Mouse (Mus musculus): Measurements from ENCODE around the gene Sertad2.
A peak's percentile ranks its signal among the peaks of the same experiment; 100 is the strongest.

Sertad2 gene

DNA sequence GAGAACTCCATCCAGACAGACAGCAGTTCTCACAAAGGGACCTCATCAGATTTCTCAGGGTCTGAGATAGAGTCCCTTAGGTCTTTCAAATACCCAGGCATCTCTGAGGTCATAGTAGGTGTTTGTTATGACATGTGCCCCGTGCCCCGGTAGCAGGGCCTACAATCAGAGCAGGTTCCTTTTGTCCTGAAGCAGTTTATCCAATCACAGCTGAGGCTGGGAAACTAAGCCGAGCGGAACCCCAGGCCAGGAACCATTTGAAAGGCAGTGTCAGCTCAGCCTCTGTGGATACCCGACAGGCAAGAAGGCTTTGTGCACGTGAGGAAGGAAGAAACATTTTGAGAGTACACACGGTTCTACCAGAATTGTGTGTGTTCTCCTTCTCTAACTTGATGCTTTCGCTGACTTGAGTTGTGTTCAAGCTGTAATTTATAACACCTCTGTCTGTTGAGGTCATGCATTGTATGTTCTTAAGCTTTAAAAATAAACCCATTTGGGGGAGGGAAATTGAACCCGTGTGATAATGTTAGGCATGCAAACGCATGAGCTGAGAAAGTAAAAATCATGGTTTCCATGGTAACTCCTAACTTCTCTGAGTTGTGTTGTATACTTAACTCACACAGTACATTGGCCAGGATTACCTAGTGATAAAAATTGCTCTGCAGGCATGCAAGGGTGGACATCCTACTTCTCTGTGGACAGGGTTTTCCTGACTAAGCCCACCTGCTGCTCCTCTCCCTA, 104.1 kb downstream of the Sertad2 start:
- DNase-seq, result no peak

DNA sequence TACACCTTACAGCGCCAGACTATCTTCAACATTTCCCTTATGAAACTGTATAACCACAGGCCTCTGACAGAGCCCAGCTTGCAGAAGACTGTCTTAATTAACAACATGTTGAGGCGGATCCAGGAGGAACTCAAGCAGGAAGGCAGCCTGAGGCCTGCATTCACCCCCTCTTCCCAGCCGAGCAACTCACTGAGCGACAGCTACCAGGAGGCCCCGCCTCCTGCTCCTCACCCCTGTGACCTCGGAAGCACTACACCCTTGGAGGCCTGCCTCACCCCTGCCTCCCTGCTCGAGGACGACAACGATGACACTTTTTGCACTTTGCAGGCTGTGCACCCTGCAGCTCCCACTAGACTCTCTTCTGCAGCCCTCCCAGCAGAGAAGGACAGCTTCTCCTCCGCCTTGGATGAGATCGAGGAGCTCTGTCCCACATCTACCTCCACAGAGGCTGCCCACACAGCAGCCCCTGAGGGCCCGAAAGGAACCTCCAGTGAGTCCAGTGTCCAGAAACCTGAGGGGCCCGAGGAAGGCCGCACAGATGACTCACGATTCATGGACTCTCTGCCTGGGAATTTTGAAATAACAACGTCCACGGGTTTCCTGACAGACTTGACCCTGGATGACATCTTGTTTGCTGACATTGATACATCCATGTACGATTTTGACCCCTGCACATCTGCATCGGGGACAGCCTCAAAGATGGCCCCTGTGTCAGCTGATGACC, 105.0 kb downstream of the Sertad2 start:
- DNase-seq, result no peak

DNA sequence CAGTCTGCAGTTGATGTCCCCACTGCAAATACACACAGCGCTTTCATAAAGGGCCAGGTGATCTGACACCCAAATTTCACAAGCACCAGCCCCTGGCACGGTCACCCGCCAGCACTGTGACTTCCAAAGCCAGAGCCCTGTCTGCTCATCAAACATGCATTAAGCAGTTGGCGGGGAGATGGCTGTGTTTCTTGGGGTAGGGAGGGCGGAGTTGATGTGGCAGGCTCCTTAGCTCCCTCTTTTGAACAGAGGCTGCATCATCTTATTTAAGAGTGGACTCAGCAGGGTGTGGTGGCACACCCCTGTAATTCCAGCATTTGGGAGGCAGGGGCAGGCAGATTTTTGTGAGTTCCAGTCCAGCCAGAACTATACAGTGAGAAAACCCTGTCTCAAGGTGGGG, 106.4 kb downstream of the Sertad2 start:
- no peak for DNase-seq

DNA sequence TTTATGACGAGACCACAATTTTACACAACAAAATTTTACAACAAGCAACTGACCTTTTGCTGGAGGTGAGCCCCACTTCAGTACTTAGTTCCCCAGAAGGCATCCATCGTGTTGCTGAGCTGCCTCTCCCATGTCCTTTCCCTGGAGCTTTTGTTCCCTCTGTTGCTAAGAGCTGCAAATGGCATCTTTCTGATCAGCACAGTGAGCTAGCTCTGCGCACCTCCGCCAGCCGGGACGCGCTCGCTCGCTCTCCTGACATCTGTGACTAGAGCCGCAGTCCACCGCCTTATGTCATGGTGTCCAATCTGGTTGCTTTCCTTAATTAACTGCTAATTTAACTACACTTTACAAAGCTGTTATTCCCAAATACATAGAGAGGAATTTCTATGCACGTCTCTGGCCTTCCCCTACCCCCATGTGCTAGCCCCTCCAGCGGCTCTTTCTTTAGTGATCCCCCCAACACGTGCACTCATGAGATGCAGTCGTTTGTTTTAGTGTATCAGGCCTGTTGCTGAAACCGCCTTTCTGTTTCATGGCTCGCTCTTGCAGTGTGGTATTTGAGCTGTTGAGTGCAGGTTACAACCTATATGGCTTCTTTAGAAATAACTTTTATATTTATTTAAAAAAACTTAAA, 107.1 kb downstream of the Sertad2 start:
- DNase-seq, result no peak

DNA sequence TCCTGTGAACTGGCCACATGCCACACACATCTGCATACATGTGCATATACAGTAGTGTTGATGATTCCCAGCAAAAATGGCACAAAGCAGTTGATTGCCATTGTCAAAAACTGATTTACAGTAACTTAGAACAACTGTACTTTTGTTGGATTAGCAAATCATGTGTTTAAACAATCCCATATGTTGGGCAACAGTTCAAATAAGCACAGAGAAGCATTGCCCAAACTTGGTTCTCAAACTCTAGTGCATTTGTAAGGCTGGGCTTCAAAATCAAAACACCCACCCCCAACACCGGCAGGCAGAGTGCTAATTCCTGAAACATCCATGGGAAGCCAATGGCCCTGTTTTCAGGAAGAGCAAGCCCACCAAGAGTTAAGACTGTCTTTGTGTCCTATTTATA, 108.1 kb downstream of the Sertad2 start:
- DNase-seq, result no peak

DNA sequence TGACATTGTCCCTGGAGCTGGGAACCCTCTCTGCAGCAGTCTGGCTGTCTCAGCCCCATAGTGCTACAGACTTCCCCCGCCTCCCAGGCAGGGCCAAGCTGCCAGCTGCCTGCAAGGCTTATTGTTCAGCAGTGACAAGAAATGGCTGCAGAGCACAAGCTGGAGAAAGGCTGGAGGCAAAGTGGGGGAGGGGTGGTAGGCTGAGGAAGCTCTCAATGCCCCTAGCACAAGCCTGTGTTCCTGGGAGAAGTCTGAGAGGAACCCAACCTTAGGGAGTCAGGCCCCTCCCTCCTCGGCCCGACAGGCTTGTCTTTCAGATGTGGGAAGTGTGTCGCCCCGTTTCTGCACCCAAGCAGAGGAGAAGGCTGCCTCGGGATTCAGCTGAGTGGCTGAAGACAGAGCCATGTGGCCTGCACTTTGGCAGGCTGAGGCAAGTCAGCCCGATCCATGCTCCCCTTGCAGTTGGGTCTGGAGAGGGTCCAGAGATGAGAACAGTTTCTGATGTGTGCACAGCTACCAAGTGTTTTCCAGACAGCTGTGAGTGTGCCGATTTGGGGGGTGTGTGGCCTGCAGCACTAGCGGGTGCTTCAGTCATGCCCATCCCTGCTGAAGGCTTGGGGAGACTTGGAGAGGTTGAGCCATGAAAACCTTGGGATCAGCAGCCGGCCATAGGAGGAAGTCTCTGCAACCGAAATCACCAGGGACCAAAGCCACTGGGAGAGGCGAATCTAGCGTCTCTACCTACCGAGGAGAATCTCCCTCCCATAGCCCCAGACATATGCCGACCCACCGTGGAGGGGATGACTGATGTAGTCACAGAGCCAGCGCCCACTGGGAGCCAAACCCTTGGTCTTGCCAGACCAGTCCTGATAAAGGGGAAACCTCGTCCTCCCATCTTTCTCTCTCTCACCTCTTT, 113.0 kb downstream of the Sertad2 start:
- DNase-seq, result peak; percentile 34

DNA sequence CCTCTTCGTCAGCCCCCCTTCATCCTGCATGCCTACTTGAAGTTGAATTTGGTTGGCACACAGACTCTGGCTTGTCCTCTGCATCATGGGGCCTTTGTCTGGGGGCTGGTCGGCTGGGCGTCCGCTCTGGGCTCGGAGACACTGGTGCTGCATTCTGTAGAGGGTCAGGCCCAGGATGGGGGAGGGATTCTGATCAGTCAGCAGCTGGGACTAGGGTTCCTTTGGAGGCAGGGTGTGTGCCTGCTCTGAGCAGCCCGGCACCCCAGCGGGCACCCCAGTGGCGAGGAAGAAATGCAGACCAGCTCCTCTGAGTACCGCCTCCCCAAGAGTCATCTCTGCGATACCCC, 113.6 kb downstream of the Sertad2 start:
- no peak for DNase-seq

DNA sequence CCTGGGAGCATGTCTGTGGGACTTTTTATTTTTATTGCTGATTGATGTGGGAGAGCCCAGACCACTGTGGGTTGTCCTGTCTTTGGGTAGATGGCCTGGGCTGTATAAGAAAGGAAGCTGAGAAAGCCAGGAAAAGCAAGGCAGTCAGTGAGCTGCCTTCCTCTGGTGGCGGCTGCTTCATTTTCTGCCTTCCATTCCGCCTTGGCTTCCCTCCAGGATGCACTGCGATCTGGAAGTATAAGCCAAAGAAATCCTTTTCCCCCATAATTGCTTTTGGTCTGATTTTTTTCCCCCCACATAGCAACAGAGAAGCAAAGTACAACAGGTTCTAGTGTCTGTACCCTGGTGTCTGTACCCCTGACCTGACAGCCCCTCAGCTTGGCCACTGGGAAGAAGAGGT, 116.0 kb downstream of the Sertad2 start:
- DNase-seq, result no peak

DNA sequence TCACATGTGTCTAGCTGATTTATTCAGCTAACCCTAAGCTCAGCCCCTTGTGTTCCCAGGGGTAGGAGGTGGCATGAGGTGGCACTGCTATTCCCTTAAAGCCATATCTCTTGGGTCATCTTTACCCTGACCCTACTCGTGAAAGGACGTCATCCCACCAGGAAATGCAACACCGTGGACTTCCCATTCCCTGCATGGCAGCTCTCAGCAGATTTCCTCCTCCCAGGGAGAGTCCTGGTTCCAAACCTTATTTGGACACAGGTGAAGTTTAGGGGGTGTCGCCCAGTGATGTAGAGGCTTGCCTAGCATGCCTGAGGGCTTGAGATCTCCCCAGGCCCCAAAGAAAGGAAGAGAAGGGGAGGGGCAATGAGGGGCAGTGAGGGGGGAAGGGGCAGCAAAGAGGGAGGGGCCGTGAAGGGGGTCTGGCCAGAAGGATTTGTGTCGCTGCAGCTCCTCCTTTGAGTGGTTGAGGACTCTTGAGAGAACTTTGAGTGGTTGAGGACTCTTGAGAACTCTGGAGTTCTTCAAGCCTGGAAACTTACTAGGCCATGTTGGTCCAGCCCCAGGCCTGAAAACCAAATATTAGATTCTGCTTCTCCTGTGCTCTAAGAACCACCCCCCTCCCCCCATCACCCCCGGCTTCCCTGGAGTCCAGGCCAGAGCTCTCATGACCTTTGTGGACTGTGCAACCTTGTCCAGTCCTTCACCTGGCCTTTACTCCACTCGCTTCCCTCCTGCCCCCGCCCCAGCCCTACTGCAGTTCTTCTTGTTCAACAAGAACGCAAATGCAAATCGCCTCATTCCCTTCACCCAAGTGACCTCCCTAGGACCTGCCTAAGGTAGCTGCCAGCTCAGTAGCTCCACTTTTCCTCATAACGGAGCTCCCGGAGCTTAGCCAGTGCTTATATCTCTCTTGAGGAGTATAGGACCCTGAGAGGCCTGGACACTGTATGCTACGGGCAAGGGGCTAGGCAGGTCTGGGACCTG, 117.4 kb downstream of the Sertad2 start:
- no peak for DNase-seq

DNA sequence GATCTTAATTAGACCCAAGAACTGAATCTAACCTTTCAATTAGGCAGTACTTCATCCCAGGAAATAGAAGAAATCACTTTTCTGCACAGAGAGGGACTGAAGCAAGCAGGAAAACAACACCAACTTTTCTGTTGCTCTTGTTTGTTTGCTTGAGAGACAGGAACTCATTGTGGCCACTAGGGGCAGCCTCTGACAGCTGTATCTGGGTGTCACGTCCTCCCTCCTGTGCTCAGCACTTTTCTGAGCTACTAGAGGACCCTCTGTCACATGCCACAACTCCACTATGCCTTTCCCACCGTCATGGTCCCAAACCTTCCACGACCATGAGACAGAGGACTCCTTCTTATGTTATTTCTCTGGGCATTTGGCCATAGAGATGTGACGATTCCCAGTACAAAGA, 118.6 kb downstream of the Sertad2 start:
- DNase-seq, result no peak

DNA sequence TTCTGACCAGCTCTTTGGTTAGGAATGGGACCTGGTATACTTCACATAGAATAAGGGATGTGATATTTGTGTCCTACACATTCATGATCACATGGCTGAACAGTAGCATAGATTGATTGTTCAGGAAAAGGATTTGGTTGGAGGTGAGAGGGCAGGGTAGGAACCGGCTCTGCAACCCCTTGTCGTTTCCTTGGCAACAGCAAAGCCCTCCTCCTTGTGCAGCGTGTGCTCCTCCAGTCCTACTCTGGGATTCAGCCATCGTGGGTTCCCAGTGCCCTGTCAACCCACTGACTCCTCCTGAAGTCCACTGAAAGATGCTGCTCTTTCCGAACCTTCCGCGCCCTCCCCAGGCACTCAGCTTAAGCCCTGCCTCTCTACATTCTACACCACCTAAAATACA, 119.8 kb downstream of the Sertad2 start:
- DNase-seq, result no peak

DNA sequence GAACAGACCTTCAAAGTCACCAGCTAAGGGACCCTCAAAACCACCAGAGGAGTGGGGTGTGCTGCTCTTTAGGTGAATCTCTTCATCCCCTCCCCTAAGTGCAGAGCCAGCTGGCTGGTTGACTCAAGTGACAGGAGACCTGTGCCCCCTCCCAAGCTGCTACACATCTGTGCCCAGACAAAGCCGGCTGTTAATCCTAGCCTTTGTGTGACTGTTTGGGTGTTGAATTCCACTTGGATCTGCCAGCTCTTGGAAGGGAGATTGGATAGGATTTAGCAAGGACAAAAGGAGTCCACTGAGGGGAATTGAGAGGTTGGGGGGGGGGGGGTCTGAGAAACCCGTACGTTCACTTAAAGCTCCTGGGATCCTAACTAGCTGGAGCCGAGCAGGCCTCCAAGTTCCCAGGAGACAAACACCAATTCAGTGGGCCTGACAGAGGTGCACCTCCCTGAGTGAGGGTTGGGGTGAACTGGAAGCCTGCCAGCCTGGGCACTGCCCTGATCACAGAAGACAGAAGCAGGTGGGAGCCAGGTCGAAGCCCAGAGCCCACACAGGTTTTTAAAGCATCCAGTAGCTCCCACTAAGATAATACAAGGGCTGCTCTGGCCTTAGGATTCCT, 120.6 kb downstream of the Sertad2 start:
- DNase-seq, result no peak

DNA sequence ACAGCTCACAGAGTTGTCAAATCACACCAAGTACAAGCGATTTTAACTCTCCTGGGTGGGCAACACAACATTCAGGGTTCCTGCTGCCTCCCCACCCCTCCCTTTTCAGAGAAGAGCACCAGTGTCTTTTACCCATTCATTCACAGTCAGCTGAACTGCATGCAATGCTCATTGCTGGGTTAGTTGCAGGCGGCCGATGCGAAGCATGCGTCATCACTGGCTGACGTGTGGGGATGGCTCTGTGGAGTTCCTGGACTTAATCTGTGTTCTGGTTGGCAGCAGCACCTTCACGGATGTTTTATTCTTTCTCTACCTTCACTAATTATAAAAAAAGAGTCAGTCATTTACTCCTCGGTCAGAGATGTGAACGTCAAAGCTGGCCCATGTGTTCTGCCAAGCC, 121.8 kb downstream of the Sertad2 start:
- no peak for DNase-seq

DNA sequence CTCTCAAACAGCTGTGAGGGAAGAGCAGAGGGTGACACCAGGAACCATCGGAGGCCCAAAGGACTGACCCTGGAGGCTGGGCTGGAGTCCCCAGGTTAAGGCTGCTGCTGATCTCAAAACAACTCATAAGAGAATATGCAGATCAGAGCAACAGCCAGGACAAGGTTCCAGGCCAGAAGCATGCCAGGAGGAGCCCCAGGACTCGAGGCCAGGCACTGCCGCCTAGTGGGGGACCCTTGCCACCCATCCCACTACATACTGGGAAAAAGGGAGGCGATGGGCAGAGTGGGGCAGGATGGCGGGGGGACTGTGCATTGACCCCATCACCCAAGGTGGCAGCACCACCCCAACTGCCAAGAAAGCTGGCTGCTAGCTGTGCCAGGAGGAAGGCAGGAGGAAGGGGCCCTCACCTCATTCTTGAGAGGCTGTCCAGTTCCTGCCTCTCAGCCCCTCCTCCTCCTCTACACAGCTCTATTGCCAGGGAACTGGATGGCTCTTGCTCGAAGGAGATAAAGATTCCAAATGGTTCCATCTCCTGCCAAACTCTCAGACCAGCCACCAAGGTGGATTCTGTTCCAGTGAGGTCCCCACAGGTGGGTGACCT, 128.8 kb downstream of the Sertad2 start:
- DNase-seq, result no peak

DNA sequence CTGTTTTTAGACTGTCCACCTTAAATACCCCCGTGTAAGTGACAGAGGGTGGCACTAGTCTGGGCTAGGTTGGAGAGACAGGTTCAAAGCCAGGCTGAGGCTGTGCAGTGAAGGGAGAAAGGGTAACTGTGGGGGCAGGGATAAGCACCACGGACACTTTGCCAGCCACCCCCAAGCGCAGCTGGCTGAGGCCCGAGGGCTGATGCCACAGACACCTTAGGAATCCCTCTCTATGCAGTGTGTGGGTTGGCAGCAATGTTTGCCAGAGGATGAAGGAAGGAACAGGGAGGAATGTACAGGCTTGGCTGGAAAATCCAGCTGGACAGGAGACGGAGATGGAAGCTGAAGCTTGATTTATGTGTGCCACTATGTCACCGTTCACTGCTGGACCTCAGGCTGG, 129.5 kb downstream of the Sertad2 start:
- no peak for DNase-seq

DNA sequence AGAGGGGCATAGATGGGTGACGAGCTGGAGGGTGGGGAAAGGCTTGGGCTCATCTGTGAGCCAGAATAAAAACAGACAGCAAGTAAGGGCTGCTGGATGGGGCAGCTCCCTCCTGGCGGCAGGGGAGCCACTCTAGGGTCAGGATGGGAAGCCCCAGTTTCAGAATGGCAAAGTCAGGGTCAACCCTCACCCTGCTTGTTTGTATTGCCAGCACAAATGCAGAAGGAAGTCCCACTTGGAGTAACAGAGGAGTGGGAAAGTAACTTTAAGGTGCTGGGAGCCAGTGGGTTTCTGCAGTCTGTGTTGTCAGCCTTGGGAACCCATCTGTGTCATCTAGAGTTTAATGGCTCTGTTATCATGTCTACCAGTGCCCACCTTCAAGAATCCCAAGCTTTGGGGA, 136.3 kb downstream of the Sertad2 start:
- no peak for DNase-seq

DNA sequence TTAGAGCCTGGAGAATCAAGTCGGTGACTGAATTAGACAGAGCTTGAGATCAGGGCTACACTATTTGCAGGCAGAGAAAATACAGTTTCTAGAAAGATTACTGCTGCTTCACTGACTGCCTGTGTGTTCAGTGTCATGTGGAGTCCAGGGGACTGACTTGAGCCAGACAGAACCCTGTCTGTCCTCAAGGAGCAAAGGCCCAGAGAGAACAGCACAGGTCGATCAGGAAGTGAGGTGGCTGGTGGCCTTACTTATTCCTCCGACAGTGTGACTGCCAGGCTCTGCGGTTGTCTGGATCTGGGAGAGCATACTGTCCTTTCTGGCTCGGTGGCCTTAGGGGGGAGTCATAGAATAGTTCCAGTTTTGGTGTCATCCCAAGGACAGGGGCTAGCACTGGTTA, 137.7 kb downstream of the Sertad2 start:
- no peak for DNase-seq

DNA sequence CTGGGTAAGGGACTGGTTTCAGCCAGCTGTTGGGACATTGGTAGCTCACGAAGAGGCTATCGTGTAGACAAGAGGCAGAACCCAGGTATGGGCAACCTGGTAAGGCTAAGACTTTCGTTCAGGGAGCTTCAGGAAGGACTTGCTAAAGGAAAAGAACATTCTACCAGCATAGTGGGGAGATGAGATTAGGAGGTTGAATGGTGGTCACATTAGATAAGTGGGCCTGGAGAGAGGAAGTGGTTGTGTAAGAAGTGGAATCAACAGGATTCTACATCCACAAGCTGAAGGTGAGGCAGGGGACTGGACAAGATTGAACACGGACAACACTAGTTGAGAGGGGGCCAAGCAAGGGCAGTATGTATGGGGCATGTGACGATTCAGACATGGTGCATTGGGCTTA, 138.6 kb downstream of the Sertad2 start:
- no peak for DNase-seq

DNA sequence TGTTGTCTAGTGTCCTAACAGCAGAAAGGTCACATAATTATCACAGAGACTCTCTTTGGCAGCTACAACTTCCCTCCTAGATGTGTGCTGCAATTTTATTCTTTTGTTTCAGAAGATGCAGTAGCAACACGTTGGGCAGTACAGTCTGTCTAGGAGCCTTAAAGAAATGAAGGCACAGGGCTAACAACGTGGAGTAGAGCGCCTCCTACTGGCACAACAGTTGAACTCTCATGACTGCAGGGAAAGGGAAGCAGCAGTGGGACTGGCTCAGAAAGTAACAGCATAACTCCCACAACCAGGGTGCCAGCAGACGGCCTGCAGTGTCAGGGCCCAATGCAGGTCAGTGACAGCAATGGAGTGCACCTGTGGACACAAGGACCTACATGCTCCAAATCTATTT, 147.9 kb downstream of the Sertad2 start:
- peak; percentile 53 for DNase-seq
